Mouse (Mus musculus): Measurements from ENCODE around the gene Exoc3l2.

- TF ChIP-seq POLR2A (IDR thresholded peaks at IDR 0.05; ENCODE audit: control insufficient read depth, extremely low read depth, insufficient read depth, low read length, poor library complexity): 0 out of 2 replicates have a peak, but pooled peaks have one; percentile 9
- TF ChIP-seq CTCF (IDR thresholded peaks at IDR 0.05; ENCODE audit: borderline replicate concordance, control insufficient read depth, extremely low read depth, insufficient read depth, low read length, poor library complexity): no peak
Measured at GRCm38 (mm10) chr7:19457414-19458071, 5.6 kb upstream of the Exoc3l2 start.

All from thymus, adult 2 months (tissue).